Mouse (Mus musculus) thymus, adult 18-20 months (tissue): ENCODE data around the gene Gzmm.

ENCODE experiments used
- DNase-seq, 2 experiments: peaks; one replicate each; pipeline ENCODE4 v3.0.0; 2022; ENCODE audit warnings: mixed read lengths in 2 of 2

The Gzmm gene

DNA sequence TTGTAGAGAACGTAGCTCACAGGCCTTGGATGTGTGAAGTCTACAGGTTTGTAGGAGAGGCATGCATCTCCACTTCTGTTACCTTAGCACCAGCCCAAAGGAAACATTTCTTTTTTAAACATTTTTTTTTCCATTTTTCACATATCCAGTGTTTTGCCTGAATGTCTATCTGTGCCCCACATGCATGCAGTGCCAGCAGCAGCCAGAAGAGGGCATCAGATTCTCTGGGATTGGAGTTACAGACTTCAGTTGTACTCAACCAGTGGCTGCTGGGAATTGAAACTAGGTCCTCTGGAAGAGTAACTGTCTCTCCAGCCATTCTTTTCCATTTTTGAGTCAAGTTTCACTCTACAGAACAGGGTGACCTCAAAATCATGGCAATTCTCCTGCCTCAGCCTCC lies 43.7 kb downstream of the Gzmm start:
- DNase-seq, result no peak

DNA sequence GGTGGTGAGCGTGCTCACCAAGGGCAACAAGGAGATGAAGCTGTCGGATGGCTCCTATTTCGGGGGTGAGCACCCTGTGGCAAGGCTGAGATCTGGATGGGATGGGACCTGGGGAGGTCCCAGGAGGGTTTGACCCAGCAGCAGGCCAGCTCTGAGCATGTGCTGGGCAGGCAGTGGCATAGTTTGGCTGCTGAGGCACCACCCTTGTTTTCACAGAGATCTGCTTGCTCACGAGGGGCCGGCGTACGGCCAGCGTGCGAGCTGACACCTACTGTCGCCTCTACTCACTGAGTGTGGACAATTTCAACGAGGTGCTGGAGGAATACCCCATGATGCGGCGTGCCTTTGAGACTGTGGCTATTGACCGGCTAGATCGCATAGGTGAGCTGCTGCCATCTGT lies 45.0 kb downstream of the Gzmm start:
- DNase-seq, result no peak

- no peak for DNase-seq
These were observed 46.5 kb downstream of the Gzmm start for GRCm38 (mm10) chr10:79735361-79735760.

DNA sequence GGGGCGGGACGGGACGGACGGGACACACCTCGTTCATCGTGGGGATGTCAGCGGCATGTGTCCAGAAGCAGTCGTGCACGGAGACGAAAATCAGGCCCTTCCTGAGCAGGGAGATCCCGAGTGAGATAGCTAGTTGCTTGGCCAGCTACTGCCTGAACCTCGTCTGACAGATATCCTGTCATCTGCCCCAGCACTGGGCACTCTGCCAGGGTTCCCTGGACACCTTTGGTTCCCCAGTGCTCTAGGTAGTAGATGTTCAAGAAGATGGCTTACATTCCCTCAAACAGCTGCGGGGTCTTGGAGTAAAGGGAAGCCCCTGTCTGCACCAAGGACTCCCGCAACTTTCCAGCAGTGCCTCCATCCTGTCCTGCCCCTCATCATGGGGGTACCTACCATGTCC lies 47.9 kb downstream of the Gzmm start:
- DNase-seq, result no peak

GRCm38 (mm10) chr10:79738259-79738658 lies 49.4 kb downstream of the Gzmm start:
- no peak for DNase-seq

DNA sequence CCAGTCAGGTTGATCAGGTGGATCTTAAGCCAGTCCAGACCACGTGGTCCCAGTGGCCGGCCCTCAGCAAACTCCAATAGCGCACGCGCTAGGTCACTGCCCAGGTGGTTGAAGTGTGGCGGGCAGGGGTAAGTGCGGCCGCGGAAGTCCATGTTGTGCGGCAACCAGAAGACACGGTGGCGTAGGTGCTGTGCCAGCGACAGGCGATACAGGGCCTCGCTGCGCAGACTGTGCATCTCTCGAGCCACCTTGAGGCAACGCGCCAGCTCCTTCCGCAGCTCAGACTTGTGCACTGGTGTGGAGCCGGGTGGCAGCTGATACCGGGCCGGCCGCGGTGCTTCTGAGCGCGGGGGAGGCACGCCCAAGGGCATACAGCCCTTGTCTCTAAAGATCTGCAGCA lies 50.4 kb downstream of the Gzmm start:
- DNase-seq, result no peak

- no peak for DNase-seq
These were observed 52.0 kb downstream of the Gzmm start for GRCm38 (mm10) chr10:79740863-79741262.

DNA sequence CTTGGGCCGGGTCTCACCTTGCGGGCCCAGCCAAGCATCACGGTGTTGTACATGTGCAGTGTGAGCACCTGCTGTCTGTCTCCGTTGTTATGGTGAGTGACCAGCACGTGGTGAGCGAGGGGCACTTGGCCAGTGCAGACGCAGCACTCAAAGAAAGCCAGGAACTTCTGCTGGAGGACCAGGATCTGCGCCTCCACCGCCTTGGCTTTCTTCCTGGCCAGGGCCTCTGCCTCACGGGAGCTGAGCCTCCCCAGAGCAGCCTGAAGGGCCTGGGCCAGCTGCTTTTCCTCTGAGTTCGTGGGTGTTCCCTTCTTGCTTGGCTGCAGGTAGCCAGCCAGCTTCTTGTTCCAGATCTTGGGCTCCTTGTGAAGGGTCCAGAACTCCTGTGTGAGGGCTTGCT lies 54.3 kb downstream of the Gzmm start:
- DNase-seq, result no peak

GRCm38 (mm10) chr10:79743650-79744365 lies 55.0 kb downstream of the Gzmm start:
- no peak for DNase-seq
